Mouse (Mus musculus) sigmoid colon, adult 10 weeks (tissue): ENCODE data around the gene 2810021J22Rik. TPM values are rescaled to one million over a fixed set of nuclear protein-coding genes. Genes with fewer than 3 reads are reported as not detected.

Experiments used
- polyA plus RNA-seq: library from polyadenylated mRNA; stranded (reverse); fragments of 350-450 nt; fragmentation: Illumina TruSeq; extraction: RNeasy Lipid Tissue Mini Kit (QIAGEN cat#74804); gene quantifications from one replicate; pipeline ENCODE4 v1.2.3, GENCODE M21; 2014; ENCODE audit warnings: low read depth, low replicate concordance

The 2810021J22Rik gene
- polyA plus RNA-seq: 8.3 TPM

DNA sequence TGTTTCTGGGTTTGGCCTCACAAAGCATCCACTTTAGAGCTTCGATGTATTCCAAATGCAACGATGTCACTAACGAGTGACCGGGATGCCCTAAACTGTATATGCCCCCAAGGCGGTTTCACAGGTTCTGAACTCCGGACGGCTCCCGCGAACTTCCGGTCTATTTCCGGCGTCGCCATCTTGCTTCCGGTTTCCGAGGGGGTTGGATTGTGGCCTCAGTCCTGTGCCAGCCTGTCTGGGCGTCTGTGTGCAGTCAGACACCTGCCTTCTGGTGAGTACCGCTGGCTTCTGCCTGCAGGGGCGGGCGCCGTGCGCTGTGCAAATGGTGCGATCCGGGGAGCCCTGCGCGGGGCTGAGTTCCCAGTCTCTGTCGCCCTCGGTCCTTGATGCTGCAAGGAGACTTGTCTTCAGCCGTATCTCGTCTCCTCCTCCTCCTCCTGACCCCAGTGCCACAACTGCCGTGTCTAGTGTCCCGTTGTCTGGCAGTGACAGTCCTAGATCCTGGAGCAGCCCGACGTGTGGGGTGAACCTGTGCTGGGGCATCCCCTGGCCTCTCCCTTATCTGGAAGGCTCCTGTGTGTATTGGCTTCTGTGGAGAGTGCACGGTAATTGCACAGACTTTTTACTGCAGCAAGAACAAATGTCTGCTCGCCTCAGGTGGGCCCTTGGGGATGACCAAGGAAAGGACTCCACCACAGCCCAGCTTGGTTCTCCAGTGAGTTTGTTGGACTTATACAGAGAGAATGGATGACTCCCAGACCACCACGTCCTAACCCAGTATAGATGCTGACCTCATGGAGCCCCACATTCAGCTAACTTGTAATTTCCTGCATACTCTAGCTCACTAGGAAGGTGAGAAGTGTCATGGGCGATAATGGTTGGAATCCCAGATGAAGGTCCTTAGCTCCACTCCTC, at the start of gene 2810021J22Rik:
Gene 2810021J22Rik (plus strand): TSS at position 178 of the 915 bp plus-strand sequence.

DNA sequence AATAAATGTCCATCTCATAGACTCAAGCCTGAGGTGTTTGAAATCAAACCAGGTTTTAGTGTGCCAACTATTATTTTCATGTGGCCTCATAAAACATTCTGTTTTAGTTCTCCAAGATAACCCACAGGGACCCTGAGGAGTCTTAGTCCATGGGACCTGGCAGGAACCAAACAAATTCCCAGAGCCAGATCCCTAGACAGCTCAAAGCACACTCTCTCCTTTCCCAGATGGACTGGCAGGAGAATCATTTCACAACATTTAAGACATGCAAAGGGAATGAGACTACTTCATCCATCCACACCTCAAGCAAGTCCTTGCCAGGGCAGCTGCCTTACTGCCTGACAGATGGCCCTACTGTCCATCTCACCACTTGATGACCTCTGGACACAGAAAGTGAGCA, 38.1 kb upstream of the 2810021J22Rik start, which contains the start of gene Olfr312:
Gene Olfr312 (plus strand): TSS at position 301 of the 400 bp plus-strand sequence.

DNA sequence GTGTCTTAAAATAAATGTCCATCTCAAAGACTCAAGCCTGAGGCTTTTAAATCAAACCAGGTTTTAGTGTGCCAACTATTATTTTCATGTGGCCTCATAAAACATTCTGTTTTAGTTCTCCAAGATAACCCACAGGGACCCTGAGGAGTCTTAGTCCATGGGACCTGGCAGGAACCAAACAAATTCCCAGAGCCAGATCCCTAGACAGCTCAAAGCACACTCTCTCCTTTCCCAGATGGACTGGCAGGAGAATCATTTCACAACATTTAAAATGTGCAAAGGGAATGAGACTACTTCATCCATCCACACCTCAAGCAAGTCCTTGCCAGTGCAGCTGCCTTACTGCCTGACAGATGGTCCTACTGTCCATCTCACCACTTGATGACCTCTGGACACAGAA, 28.1 kb upstream of the 2810021J22Rik start, which contains the start of gene Olfr311:
Gene Olfr311 (plus strand): TSS at position 301 of the 400 bp plus-strand sequence.

DNA sequence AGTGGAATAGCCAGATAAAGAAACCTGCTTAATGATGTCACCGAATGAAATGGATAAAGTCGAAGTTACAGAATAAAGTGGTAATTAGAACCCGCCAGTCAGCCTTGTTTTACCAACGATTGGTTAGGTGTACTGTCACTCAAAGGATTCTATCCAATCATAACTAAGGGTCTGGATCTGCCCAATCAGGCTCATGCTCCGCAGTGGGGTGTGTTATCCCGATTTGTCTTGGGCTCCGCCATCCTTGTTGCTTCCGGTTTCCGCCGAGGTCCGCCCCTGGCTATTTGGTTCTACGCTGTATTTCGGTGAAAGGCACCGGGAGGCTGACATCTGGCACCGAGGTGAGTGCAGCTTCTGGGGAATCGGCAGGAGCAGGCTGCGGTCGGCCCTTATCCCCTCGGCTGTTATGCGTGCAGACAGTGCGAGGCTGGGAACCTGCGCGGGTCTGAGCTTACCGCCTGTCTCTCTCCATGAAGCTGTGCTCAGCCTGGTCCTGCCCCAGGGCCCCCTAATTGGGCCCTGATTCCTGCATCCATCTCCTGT, 20.0 kb upstream of the 2810021J22Rik start, which contains the start of gene Gm12258:
Gene Gm12258 (plus strand): TSS at position 240 of the 543 bp plus-strand sequence.

DNA sequence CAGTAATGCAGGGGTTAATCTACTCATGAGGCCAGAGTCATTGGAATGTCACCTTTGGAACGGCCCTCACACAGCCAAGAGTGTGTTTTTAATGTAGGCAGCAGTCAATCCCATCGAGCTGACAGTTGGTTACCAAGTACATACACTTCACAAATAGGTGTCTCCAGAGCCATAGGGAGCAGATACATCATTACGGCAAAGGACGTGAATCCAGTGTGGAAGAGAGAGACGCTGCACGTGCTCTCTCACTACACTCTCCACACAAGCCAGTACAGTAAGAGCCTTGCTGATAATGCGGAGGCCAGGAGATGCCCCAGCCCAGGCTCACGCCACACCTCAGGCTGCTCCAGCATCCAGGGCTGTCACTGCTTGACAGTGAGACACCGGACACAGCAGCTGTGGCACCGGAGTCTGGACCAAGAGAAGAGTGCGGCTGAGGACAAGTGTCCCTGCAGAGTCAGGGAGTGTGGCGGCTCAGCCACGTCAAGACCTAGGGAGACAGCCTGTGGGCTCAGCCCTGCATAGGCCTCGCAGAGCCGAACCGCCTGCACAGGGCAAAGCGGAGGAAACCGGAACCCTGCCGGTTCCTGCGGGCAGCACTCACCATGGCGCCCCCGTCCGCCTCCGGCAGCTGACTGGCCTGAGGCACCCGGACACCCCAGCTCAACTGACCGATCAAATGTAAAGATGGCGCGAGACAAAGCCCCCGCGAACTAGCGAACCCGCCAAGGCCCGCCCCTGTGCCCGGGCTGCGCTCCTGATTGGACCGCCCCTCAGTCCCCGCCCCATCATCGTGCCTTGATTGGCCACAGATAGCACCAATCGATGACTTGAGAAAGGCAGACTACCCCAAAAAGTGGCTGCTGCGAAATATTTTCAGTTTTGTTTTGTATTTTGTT, 36.7 kb downstream of the 2810021J22Rik start, which contains the start of gene Zfp39:
Gene Zfp39 (minus strand): TSS at position 715 of the 899 bp plus-strand sequence.

DNA sequence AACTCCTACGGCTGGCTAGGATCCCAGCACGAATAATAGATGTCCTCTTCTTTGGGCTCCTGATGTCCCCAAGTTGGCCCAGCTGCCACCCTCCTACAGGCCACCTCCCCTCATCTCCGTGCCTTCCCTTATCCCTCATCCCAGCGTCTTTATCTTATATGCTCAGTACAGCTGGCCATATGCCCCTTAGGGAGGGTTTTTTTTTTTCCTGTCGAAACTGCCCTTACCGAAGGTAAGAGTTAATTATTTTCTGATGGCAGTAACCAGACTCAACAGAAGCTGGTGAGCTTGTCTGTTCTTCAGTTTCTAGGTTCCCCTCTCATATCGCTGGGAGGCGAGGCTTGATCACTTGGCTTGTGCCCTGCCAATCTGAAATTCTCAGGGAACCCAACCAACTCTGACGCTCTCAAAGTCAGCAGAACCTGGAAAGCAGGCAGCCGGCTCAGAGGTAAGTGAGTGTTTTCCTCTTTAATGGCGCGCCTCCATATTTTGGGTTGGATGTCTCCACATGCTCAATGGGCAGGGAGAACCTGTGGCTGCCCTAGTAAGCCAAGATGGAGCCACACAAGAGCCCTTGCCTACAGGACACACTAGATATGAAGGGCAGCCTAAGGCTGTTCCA, 50.8 kb downstream of the 2810021J22Rik start, which contains the start of gene Btnl10:
Gene Btnl10 (plus strand): TSS at position 164 of the 622 bp plus-strand sequence.

Other genes with a start within 250 kb of the 2810021J22Rik start
- gene Olfr323, start 236.7 kb upstream of the 2810021J22Rik start, polyA plus RNA-seq: not detected
- not detected for gene Trim58, start 226.8 kb upstream of the 2810021J22Rik start, polyA plus RNA-seq
- not detected for gene Olfr322, start 208.4 kb upstream of the 2810021J22Rik start, polyA plus RNA-seq
- gene Olfr320, start 186.1 kb upstream of the 2810021J22Rik start, polyA plus RNA-seq: not detected
- gene Olfr319, start 168.1 kb upstream of the 2810021J22Rik start, polyA plus RNA-seq: not detected
- not detected for gene Olfr318, start 143.2 kb upstream of the 2810021J22Rik start, polyA plus RNA-seq
- gene Olfr317, start 128.0 kb upstream of the 2810021J22Rik start, polyA plus RNA-seq: not detected
- not detected for gene Olfr316, start 114.5 kb upstream of the 2810021J22Rik start, polyA plus RNA-seq
- gene Olfr315, start 94.0 kb upstream of the 2810021J22Rik start, polyA plus RNA-seq: not detected
- not detected for gene Olfr314, start 84.3 kb upstream of the 2810021J22Rik start, polyA plus RNA-seq
- not detected for gene Fam183b, start 65.3 kb upstream of the 2810021J22Rik start, polyA plus RNA-seq
- gene Olfr313, start 52.2 kb upstream of the 2810021J22Rik start, polyA plus RNA-seq: not detected
- gene Olfr312, start 38.0 kb upstream of the 2810021J22Rik start, polyA plus RNA-seq: not detected
- not detected for gene Olfr311, start 28.0 kb upstream of the 2810021J22Rik start, polyA plus RNA-seq
- gene Gm12258, start 20.1 kb upstream of the 2810021J22Rik start, polyA plus RNA-seq: 12.9 TPM
- gene Zfp39, start 37.0 kb downstream of the 2810021J22Rik start, polyA plus RNA-seq: 3.9 TPM
- not detected for gene Btnl10, start 50.7 kb downstream of the 2810021J22Rik start, polyA plus RNA-seq
- 6.2 TPM for gene Rnf187, start 71.7 kb downstream of the 2810021J22Rik start, polyA plus RNA-seq
- gene Hist3h2ba, start 81.7 kb downstream of the 2810021J22Rik start, polyA plus RNA-seq: not detected
- 18.4 TPM for gene Hist3h2a, start 87.5 kb downstream of the 2810021J22Rik start, polyA plus RNA-seq
- 0.41 TPM for gene Trim17, start 87.5 kb downstream of the 2810021J22Rik start, polyA plus RNA-seq
- 2.8 TPM for gene Trim11, start 110.9 kb downstream of the 2810021J22Rik start, polyA plus RNA-seq